Mouse (Mus musculus) cerebellum, adult 2 months (tissue): ENCODE results near the gene Plpp7.

Experiments used
- CTCF ChIP-seq: fragments of 200-500 bp; IDR thresholded peaks from 2 replicates; pipeline ENCODE4 v1.5.1; 2011; ENCODE audit warnings: low read depth, mild to moderate bottlenecking, control low read depth, low read length, moderate library complexity, borderline replicate concordance; ENCODE audit not compliant: insufficient read depth
- POLR2A ChIP-seq: fragments of 200-500 bp; IDR thresholded peaks from 2 replicates; pipeline ENCODE4 v1.6.1; 2011; ENCODE audit warnings: low read length, control low read depth, borderline replicate concordance; ENCODE audit not compliant: insufficient read depth

GRCm38 (mm10) chr2:32150562-32150923, 55.2 kb downstream of the Plpp7 start:
- no peak for TF ChIP-seq CTCF
- TF ChIP-seq POLR2A, result no peak
